Mouse (Mus musculus) cerebellum, adult 11 months (tissue): Measurements from ENCODE around the gene Ptma.
A peak's percentile ranks its signal among the peaks of the same experiment; 100 is the strongest.
"Not testable (repeated sequence)": the region's sequence is repeated elsewhere in the genome, so short reads cannot be mapped to it uniquely, and the experiment has no call there.

Source experiments
- DNase-seq: peaks from one replicate; pipeline ENCODE4 v3.0.0; 2022

The Ptma gene

GRCm38 (mm10) chr1:86526116-86526788 is at the start of gene Ptma:
Ptma (plus strand) TSS chr1:86526726.
- peak; percentile 100 for DNase-seq

GRCm38 (mm10) chr1:86477738-86478285 is 48.7 kb upstream of the Ptma start:
- no peak for DNase-seq

DNA sequence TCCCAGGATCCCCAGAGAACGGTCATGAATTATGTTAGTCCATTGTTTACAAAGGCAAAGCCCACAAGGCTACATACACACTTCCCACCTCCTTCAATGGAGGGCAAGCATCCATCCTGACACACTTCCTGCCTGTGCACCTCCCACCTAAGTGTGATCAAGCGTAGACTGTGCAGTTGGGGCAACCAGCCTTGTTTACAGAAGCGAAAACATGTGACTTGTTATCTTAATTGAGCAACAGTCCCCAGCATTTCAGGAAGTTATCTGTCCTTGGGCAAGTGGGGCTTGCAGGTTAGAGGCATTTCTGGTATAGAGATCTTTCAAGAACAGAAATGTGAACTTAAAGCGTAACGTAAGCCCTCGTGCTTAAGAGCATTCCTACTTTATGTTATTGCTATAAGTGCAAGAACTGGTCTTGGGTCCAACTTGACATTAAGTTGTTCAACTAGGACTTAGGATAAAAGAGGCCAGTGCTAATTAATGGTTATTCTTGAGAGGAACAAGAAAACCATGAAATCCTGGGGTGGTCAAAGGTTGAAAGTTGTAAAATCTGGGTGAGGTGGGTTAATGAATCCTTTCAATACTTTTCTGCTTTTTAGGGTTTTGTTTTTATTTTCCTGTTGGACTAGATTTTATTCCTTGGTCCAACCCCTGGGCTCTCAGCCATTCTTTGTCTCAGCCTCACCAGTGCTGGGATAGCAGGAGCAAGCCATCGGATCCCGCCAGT is 47.3 kb upstream of the Ptma start:
- no peak for DNase-seq

- no peak for DNase-seq
These were observed 46.2 kb upstream of the Ptma start for GRCm38 (mm10) chr1:86480288-86480687.

- DNase-seq = no peak
These were observed 45.6 kb upstream of the Ptma start for GRCm38 (mm10) chr1:86480735-86481447.

GRCm38 (mm10) chr1:86481468-86481867 is 45.1 kb upstream of the Ptma start:
- DNase-seq = no peak

- DNase-seq = no peak
These were observed 44.2 kb upstream of the Ptma start for GRCm38 (mm10) chr1:86482288-86482687.

GRCm38 (mm10) chr1:86482761-86483160 is 43.8 kb upstream of the Ptma start:
- no peak for DNase-seq

GRCm38 (mm10) chr1:86485346-86485745 is 41.2 kb upstream of the Ptma start:
- DNase-seq = no peak

- not testable (repeated sequence) for DNase-seq
These were observed 40.7 kb upstream of the Ptma start for GRCm38 (mm10) chr1:86485858-86486257.

GRCm38 (mm10) chr1:86486703-86487294 is 39.7 kb upstream of the Ptma start:
- DNase-seq = no peak

DNA sequence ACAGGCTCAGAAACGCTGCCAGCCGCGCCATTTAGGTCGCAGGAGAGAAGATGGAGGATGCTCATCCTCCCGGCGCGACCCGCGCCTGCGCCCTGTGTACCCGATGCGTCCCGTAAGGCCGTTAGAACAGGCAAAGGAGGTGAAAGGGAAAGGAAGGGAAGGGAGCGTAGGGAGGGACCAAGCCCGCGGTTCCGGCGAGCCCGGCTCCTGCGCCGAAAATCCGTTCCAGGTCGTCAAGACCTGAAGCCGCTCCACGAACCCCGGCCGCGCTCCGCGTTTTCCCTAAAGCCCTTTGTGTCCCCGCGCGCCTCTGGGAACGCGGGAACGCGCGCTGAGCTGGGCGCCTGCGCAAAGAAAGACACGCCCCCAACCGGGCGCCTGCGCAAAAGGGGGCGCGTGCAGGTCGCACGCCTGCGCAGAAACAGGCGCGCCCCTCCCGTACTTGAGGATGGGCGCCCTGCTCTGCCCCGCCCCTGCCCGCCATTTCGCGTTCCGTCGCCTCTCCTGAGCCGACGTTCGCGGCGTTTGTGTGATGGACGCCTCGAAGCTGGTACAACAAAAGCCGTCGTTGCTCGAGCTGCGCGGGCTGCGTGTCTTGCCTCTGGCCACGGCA is 39.1 kb upstream of the Ptma start:
- DNase-seq = peak; percentile 100

GRCm38 (mm10) chr1:86487908-86488314 is 38.6 kb upstream of the Ptma start:
- no peak for DNase-seq

DNA sequence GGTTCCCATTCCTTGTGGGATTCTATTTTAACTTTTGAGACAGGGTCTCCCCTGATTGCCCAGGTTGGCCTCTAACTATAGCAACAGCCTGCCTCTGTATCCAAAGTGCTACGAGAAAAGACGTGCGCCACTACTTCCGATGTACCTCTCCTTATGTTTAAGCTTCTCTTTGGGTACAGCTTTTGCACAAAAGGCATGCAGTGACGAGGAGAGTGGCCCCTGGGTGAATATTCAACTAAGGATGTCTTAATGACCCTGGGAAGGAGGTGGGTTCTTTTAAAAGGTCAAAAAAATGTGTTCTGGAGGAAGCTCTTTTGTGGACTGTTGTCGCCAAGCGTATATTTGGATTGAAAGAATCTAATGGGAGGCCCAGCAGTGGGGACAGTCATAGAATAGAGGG is 38.2 kb upstream of the Ptma start:
- no peak for DNase-seq

DNA sequence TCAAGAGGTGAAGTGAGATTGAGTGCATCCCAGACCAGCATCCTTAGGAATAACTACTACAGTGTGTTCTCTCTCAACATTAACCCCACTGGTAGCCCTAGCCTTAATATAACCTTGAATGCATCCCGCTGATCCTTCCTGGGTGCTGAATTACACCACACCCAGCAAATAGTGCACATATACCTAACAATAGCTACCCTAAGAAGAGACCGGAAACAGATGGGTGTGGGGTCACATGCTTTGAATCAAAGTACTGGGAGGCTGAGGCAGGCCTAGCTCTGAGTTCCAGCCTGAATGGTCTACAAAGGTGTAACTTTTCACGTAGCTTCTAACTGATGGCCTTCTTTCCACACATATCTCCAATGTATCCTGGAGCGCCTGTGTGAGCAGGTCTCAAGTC is 37.8 kb upstream of the Ptma start:
- no peak for DNase-seq

GRCm38 (mm10) chr1:86489901-86490300 is 36.6 kb upstream of the Ptma start:
- DNase-seq = no peak

DNA sequence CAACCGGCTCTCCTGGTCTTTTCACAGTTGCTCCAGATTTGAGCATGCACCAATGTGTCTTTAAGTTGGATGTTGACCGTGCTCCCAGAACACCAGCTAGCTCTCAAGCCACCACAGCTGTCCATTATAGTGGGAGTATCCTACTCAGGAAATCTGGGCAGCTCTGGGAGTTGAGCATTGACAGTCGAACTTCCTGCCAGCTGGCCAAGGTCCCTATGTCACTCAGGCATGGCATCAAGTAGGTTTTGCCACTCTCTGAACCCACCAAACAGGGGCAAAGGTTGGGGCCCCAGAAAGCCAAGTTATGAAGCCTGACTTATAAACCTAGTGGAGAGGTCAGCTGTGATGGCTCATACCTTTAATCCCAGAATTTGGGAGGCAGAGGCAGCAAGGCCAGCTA is 35.8 kb upstream of the Ptma start:
- DNase-seq = no peak

DNA sequence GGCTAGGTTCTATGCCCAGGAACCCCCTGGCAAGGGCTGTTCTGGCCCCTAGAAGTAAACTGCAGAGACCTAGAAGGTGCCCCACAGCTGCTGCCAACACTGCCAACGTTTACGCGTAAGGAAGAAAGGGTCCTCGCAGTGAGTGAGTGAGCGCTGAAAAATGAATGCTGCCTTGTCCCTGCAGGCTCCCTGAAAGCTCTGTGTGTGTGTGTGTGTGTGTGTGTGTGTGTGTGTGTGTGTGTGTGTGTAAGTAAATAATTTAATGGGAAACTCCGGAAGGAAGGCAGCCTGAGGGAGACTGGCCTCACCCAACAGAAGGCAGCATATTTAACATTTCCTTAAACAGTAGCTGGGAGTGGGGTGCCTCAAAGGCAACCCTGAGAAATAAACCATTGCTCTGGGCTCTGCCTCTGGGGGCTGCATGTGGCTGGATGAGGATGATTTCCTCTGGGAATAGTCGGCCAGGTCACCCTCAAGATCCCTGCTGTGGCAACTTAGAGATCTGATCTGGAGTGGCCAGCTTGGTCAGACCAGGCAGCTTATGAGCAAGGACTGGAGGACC is 34.9 kb upstream of the Ptma start:
- DNase-seq = no peak

DNA sequence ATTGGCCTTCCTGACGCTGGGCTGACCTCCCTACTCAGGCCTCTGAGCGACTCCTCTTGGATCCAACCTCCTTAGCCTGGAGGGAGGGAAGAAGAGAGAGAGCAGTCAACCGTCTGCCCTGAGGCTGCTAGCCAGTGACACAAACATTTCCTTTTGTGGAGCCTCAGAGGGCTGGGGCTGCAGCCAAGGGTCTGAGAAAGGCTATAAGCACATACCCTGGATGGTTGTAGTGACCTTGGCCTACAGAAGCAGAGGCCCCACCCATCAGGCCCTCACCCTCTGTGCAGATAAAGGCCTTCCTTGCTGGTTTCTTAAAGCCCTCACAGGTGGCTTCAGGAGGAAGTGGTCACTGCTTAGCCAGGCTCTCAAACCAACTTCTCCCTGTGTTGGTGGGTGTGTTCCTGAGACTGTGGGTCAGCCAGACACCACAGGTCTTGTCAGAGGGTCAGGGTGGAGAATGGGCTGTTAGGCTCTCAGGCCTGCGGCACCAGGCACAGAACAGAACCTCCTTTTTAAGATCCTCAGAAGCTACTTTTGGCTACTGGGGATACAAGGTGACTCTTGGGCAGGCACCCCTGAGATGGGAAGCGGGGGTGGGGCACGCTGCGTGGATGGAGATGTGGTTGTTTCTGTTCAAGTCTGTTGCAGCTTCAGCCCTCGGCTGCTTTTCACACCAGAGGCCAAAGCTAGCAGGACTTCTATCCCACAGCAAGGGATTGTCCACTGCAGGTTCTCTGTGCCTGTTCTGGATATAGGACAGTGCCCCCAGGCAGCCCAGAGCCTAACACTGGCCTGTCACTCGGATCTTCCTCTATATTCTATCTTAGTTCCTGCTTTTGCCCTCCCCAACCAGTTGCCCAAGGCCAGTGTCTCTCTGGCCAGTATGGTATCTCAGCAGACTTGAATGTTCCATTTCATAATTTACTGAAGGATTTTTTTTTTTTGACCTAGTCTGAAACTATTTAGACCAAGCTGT is 34.1 kb upstream of the Ptma start:
- DNase-seq = no peak

- no peak for DNase-seq
These were observed 32.7 kb upstream of the Ptma start for GRCm38 (mm10) chr1:86493783-86494182.

DNA sequence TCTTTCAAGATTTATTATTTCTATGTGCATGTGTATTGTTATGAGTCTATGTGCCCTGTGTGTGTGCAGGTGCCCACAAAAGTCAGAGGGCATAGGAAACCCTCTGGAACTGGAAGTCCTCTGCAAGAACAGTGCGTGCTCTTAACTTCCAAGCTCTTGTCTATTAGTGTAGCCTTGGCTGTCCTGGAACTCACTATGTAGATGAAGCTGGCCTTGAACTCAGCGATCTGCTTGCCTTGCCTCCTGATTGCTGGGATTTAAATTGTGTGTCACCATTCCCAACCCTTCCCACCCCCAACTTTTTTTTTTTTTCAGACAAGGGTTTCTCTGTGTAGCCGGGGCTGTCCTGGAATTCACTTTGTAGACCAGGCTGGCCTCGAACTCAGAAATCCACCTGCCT is 30.2 kb upstream of the Ptma start:
- DNase-seq = no peak
